Mouse (Mus musculus): ENCODE measurements around the gene Ccr9. TPM values are rescaled to one million over a fixed set of nuclear protein-coding genes. Genes with fewer than 3 reads are reported as not detected.

Gene Ccr9
- total and polyA plus RNA-seq, 3 experiments = 0.07 to 0.21 TPM; not detected in 1

GRCm38 (mm10) chr9:123808583-123808982 is 130.3 kb downstream of the Ccr9 start:
- H3K4me3 ChIP-seq = no peak overlapping the region
- H3K36me3 ChIP-seq (ENCODE audit: control insufficient read depth, insufficient read depth, low read length) = peaks cover 36% of the 10 kb centered on the region
- H3K27ac ChIP-seq = peak overlapping the region; percentile 39
- DNase-seq = no peak
- no peaks in the 10 kb centered on the region for H3K79me2 ChIP-seq (replicated peaks; ENCODE audit: control insufficient read depth, insufficient read depth, low read length)
- H3K4me1 ChIP-seq (ENCODE audit: control insufficient read depth, insufficient read depth, low read length) = peaks cover 8% of the 10 kb centered on the region
- TF ChIP-seq EP300 (IDR thresholded peaks at IDR 0.05; ENCODE audit: insufficient read depth, low read depth, low read length) (no peak), CTCF (IDR thresholded peaks at IDR 0.05) (no peak), POLR2A (IDR thresholded peaks at IDR 0.05; ENCODE audit: insufficient read depth, low read depth, low read length) (no peak)
- intact Hi-C loops (cut with DNase I) = no loop called here
- WGBS = 24% methylated on average over 7 of the region's 7 CpGs
- H3K9ac ChIP-seq (ENCODE audit: low read depth, low read length) = no peak overlapping the region
- no peaks in the 10 kb centered on the region for H3K27me3 ChIP-seq (ENCODE audit: control insufficient read depth, insufficient read depth, low read length)

GRCm38 (mm10) chr9:123811831-123812230 is 133.6 kb downstream of the Ccr9 start:
- peaks cover 47% of the 10 kb centered on the region for H3K36me3 ChIP-seq (ENCODE audit: control insufficient read depth, insufficient read depth, low read length)
- intact Hi-C loops (cut with DNase I) = no loop called here
- no peak overlapping the region for H3K27ac ChIP-seq
- H3K27me3 ChIP-seq (ENCODE audit: control insufficient read depth, insufficient read depth, low read length) = no peaks in the 10 kb centered on the region
- DNase-seq = no peak
- H3K9ac ChIP-seq (ENCODE audit: low read depth, low read length) = no peak overlapping the region
- H3K79me2 ChIP-seq (replicated peaks; ENCODE audit: control insufficient read depth, insufficient read depth, low read length) = no peaks in the 10 kb centered on the region
- TF ChIP-seq POLR2A (IDR thresholded peaks at IDR 0.05; ENCODE audit: insufficient read depth, low read depth, low read length) (no peak), CTCF (IDR thresholded peaks at IDR 0.05) (no peak), EP300 (IDR thresholded peaks at IDR 0.05; ENCODE audit: insufficient read depth, low read depth, low read length) (no peak)
- no peak overlapping the region for H3K4me3 ChIP-seq
- H3K4me1 ChIP-seq (ENCODE audit: control insufficient read depth, insufficient read depth, low read length) = peaks cover 14% of the 10 kb centered on the region
- 90% methylated on average over 3 of the region's 3 CpGs for WGBS

- WGBS = 26% methylated on average over 2 of the region's 2 CpGs
- Histone ChIP-seq H3K4me3 (no peak overlapping the region), H3K79me2 (replicated peaks; ENCODE audit: control insufficient read depth, insufficient read depth, low read length) (no peaks in the 10 kb centered on the region), H3K27ac (peak overlapping the region; percentile 43; the same call in 1 of the 2 replicates), H3K9ac (ENCODE audit: low read depth, low read length) (no peak overlapping the region), H3K4me1 (ENCODE audit: control insufficient read depth, insufficient read depth, low read length) (peaks cover 7% of the 10 kb centered on the region), H3K36me3 (ENCODE audit: control insufficient read depth, insufficient read depth, low read length) (peaks cover 52% of the 10 kb centered on the region), H3K27me3 (ENCODE audit: control insufficient read depth, insufficient read depth, low read length) (no peaks in the 10 kb centered on the region)
- intact Hi-C loops (cut with DNase I) = no loop called here
- DNase-seq = no peak
- no peak for TF ChIP-seq CTCF (IDR thresholded peaks at IDR 0.05)
- no peak for TF ChIP-seq EP300 (IDR thresholded peaks at IDR 0.05; ENCODE audit: insufficient read depth, low read depth, low read length)
- TF ChIP-seq POLR2A (IDR thresholded peaks at IDR 0.05; ENCODE audit: insufficient read depth, low read depth, low read length) = no peak
Measured at GRCm38 (mm10) chr9:123814326-123814725, 136.1 kb downstream of the Ccr9 start.

DNA sequence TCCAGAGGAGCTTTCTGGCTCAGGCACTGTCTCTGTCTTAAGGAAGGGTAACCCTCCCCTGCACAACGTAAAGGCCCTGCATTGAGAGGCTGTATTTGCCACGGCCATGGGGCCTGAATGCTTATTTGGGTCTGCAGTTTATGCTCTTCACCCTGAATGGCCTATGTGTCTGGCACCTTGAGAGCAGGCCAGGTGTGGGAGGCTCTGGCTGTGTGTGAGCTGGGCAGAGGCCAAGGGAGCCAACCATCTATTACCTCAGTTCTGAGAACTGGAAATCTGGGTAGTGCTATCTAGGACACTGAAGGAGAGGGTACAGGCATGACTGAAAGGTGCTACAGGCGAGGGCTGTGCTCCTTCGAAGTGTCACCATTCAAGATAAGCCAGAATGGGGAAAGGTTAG is 136.6 kb downstream of the Ccr9 start:
- Histone ChIP-seq H3K79me2 (replicated peaks; ENCODE audit: control insufficient read depth, insufficient read depth, low read length) (no peaks in the 10 kb centered on the region), H3K36me3 (ENCODE audit: control insufficient read depth, insufficient read depth, low read length) (peaks cover 52% of the 10 kb centered on the region), H3K27ac (no peak overlapping the region; the same call in 1 of the 2 replicates), H3K27me3 (ENCODE audit: control insufficient read depth, insufficient read depth, low read length) (no peaks in the 10 kb centered on the region), H3K9ac (ENCODE audit: low read depth, low read length) (no peak overlapping the region), H3K4me1 (ENCODE audit: control insufficient read depth, insufficient read depth, low read length) (peaks cover 7% of the 10 kb centered on the region), H3K4me3 (no peak overlapping the region)
- WGBS = 48% methylated on average over 4 of the region's 4 CpGs
- TF ChIP-seq CTCF (IDR thresholded peaks at IDR 0.05) = no peak
- no peak for TF ChIP-seq EP300 (IDR thresholded peaks at IDR 0.05; ENCODE audit: insufficient read depth, low read depth, low read length)
- TF ChIP-seq POLR2A (IDR thresholded peaks at IDR 0.05; ENCODE audit: insufficient read depth, low read depth, low read length) = no peak
- intact Hi-C loops (cut with DNase I) = no loop called here
- peak in 1 of 2 experiments; percentile 48 for DNase-seq

DNA sequence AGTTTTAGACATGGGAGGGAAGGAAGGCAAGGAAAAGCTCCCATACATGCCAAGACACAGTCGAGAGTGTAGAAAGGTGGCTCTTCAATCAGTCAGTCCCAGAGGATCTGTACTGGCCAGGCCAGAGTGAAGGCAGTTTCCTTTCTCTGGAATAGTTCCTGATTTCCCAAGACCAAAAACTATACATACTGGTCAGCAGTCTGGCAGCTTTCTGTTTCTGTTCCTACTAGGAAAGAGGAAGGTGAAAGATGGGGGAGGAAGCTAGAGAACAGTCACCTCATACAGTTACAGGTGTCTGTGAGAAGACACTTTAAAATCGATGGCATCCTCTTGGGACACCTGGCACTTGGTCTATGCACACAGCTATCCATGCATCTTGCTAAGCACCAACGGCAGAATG is 137.2 kb downstream of the Ccr9 start:
- Histone ChIP-seq H3K36me3 (ENCODE audit: control insufficient read depth, insufficient read depth, low read length) (peaks cover 54% of the 10 kb centered on the region), H3K9ac (ENCODE audit: low read depth, low read length) (no peak overlapping the region), H3K4me1 (ENCODE audit: control insufficient read depth, insufficient read depth, low read length) (peaks cover 7% of the 10 kb centered on the region), H3K4me3 (no peak overlapping the region), H3K79me2 (replicated peaks; ENCODE audit: control insufficient read depth, insufficient read depth, low read length) (no peaks in the 10 kb centered on the region), H3K27ac (peak overlapping the region; percentile 4; the same call in 1 of the 2 replicates), H3K27me3 (ENCODE audit: control insufficient read depth, insufficient read depth, low read length) (no peaks in the 10 kb centered on the region)
- TF ChIP-seq CTCF (IDR thresholded peaks at IDR 0.05) = no peak
- TF ChIP-seq POLR2A (IDR thresholded peaks at IDR 0.05; ENCODE audit: insufficient read depth, low read depth, low read length) = no peak
- TF ChIP-seq EP300 (IDR thresholded peaks at IDR 0.05; ENCODE audit: insufficient read depth, low read depth, low read length) = no peak
- WGBS = 53% methylated on average over 3 of the region's 3 CpGs
- intact Hi-C loops (cut with DNase I) = no loop called here
- DNase-seq = no peak

- peaks cover 50% of the 10 kb centered on the region for H3K36me3 ChIP-seq (ENCODE audit: control insufficient read depth, insufficient read depth, low read length)
- no peaks in the 10 kb centered on the region for H3K79me2 ChIP-seq (replicated peaks; ENCODE audit: control insufficient read depth, insufficient read depth, low read length)
- H3K27me3 ChIP-seq (ENCODE audit: control insufficient read depth, insufficient read depth, low read length) = no peaks in the 10 kb centered on the region
- H3K4me3 ChIP-seq = no peak overlapping the region
- no peak overlapping the region for H3K27ac ChIP-seq
- intact Hi-C loops (cut with DNase I) = no loop called here
- no peak for DNase-seq
- TF ChIP-seq EP300 (IDR thresholded peaks at IDR 0.05; ENCODE audit: insufficient read depth, low read depth, low read length) (no peak), CTCF (IDR thresholded peaks at IDR 0.05) (no peak), POLR2A (IDR thresholded peaks at IDR 0.05; ENCODE audit: insufficient read depth, low read depth, low read length) (no peak)
- 66% methylated on average over 1 of the region's 1 CpGs for WGBS
- H3K9ac ChIP-seq (ENCODE audit: low read depth, low read length) = no peak overlapping the region
- peaks cover 7% of the 10 kb centered on the region for H3K4me1 ChIP-seq (ENCODE audit: control insufficient read depth, insufficient read depth, low read length)
Measured at GRCm38 (mm10) chr9:123815996-123816395, 137.8 kb downstream of the Ccr9 start.
